Mouse (Mus musculus): ENCODE results near the gene Rag1. TPM values are rescaled to one million over a fixed set of nuclear protein-coding genes. Genes with fewer than 3 reads are reported as not detected.

Rag1 gene
- total RNA-seq (2014; fragmentation: Nextera tagmentation) (not detected in 2 replicates), total RNA-seq (2017) (under 0.01 and 0.22 TPM in 2 replicates), polyA plus RNA-seq (2012) (0.01 TPM in 1 of 2 replicates, not detected in the other)

DNA sequence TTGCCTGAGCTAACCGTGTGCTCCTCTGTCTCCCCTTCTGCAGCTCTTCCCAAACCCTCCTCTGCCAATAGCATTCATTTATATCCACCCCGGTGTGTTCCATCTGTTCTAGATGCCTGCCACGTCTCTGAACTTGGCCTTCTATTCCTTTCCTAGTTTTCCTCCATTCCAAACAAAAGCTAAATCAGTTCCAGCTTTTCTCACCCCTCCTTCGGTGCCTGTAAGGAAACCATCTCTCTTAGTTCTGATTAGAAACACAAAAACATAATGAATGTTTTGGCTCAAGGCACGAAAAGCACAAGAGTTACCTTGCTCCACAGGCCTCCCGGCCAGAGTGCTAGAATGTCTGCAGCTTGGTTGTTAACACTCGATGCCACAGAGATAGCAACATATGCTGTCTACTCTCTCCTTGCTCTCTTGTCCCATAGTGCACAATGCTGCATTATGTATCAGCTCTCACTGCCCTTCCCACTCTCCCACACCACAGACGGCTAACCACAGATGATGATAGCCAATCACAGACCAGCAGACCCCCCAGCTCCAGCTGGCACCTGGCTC lies at the start of gene Rag1, which contains the start of gene B230118H07Rik:
Rag1 (minus strand) TSS at position 388 of the 558 bp plus-strand sequence.
B230118H07Rik (minus strand) TSS at position 419 of the 558 bp plus-strand sequence.
- Histone ChIP-seq H3K4me3 (ENCODE audit: low read depth, low read length) (no peak within 1 kb of the TSS), H3K9me3 (replicated peaks) (no peaks in the 10 kb centered on the region), H3K27me3 (ENCODE audit: insufficient read depth, low read length) (peaks cover 10% of the 10 kb centered on the region), H3K4me1 (ENCODE audit: insufficient read depth, low read depth, low read length) (peaks cover 24% of the 10 kb centered on the region), H3K36me3 (replicated peaks) (no peaks in the 10 kb centered on the region)
- DNase-seq (ENCODE audit: low spot score) = no peak
- TF ChIP-seq POLR2AphosphoS5 (IDR thresholded peaks at IDR 0.05; ENCODE audit: insufficient replicate concordance, low read depth, low read length) = no peak
- no peak for TF ChIP-seq GATA1 (IDR thresholded peaks at IDR 0.05; ENCODE audit: borderline replicate concordance, low read length)
- TF ChIP-seq CTCF (IDR thresholded peaks at IDR 0.05; ENCODE audit: low read depth, low read length) = no peak
- no peak for TF ChIP-seq TAL1 (conservative IDR thresholded peaks at IDR 0.05; ENCODE audit: low read depth, low read length)
- TF ChIP-seq GATA2 (IDR thresholded peaks at IDR 0.05; ENCODE audit: borderline replicate concordance, low read depth, low read length) = no peak
- ATAC-seq (ENCODE audit: extremely low read depth, insufficient number of reproducible peaks, low FRiP score, poor library complexity, severe bottlenecking) = no peak

- H3K9me3 ChIP-seq (replicated peaks) = no peaks in the 10 kb centered on the region
- H3K36me3 ChIP-seq (replicated peaks) = peaks cover 81% of the 10 kb centered on the region
- H3K4me1 ChIP-seq (ENCODE audit: insufficient read depth, low read depth, low read length) = no peaks in the 10 kb centered on the region
- H3K27me3 ChIP-seq (ENCODE audit: insufficient read depth, low read length) = no peaks in the 10 kb centered on the region
- DNase-seq (ENCODE audit: low spot score) (no peak), ATAC-seq (ENCODE audit: extremely low read depth, insufficient number of reproducible peaks, low FRiP score, poor library complexity, severe bottlenecking) (no peak)
- TF ChIP-seq TAL1 (conservative IDR thresholded peaks at IDR 0.05; ENCODE audit: low read depth, low read length) = no peak
- TF ChIP-seq CTCF (IDR thresholded peaks at IDR 0.05; ENCODE audit: low read depth, low read length) = no peak
- no peak for TF ChIP-seq POLR2AphosphoS5 (IDR thresholded peaks at IDR 0.05; ENCODE audit: insufficient replicate concordance, low read depth, low read length)
- no peak for TF ChIP-seq GATA1 (IDR thresholded peaks at IDR 0.05; ENCODE audit: borderline replicate concordance, low read length)
- no peak for TF ChIP-seq GATA2 (IDR thresholded peaks at IDR 0.05; ENCODE audit: borderline replicate concordance, low read depth, low read length)
- no peak overlapping the region for H3K4me3 ChIP-seq (ENCODE audit: low read depth, low read length)
Observed at GRCm38 (mm10) chr2:101695584-101695983, 46.3 kb upstream of the Rag1 start.

GRCm38 (mm10) chr2:101693577-101694215 lies 44.4 kb upstream of the Rag1 start:
- Histone ChIP-seq H3K4me1 (ENCODE audit: insufficient read depth, low read depth, low read length) (no peaks in the 10 kb centered on the region), H3K4me3 (ENCODE audit: low read depth, low read length) (no peak overlapping the region), H3K9me3 (replicated peaks) (no peaks in the 10 kb centered on the region), H3K27me3 (ENCODE audit: insufficient read depth, low read length) (no peaks in the 10 kb centered on the region), H3K36me3 (replicated peaks) (peaks cover 85% of the 10 kb centered on the region)
- ATAC-seq (ENCODE audit: extremely low read depth, insufficient number of reproducible peaks, low FRiP score, poor library complexity, severe bottlenecking) (no peak), DNase-seq (ENCODE audit: low spot score) (no peak)
- TF ChIP-seq CTCF (IDR thresholded peaks at IDR 0.05; ENCODE audit: low read depth, low read length) = no peak
- no peak for TF ChIP-seq TAL1 (conservative IDR thresholded peaks at IDR 0.05; ENCODE audit: low read depth, low read length)
- TF ChIP-seq POLR2AphosphoS5 (IDR thresholded peaks at IDR 0.05; ENCODE audit: insufficient replicate concordance, low read depth, low read length) = no peak
- TF ChIP-seq GATA1 (IDR thresholded peaks at IDR 0.05; ENCODE audit: borderline replicate concordance, low read length) = no peak
- no peak for TF ChIP-seq GATA2 (IDR thresholded peaks at IDR 0.05; ENCODE audit: borderline replicate concordance, low read depth, low read length)

DNA sequence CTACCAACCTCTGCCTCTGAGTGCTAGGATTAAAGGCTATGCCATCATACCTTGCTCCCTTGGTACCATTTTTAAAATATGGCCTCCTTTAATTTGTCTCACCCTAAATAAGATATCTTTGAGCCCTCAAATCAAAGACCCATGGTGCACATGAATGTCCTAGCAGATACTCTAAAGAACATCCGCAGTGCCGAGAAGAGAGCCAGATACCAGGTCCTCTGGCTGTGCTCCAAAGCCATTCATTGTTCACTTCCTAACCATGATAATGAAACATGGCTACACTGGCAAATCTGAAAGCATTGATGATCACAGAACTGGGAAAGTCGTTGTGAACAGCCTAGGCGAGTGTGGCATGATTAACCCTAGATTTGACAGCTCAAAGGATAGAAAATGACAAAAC lies 43.7 kb upstream of the Rag1 start:
- H3K27me3 ChIP-seq (ENCODE audit: insufficient read depth, low read length) = no peaks in the 10 kb centered on the region
- DNase-seq (ENCODE audit: low spot score) (no peak), ATAC-seq (ENCODE audit: extremely low read depth, insufficient number of reproducible peaks, low FRiP score, poor library complexity, severe bottlenecking) (no peak)
- no peaks in the 10 kb centered on the region for H3K9me3 ChIP-seq (replicated peaks)
- no peak for TF ChIP-seq GATA2 (IDR thresholded peaks at IDR 0.05; ENCODE audit: borderline replicate concordance, low read depth, low read length)
- TF ChIP-seq CTCF (IDR thresholded peaks at IDR 0.05; ENCODE audit: low read depth, low read length) = no peak
- no peak for TF ChIP-seq POLR2AphosphoS5 (IDR thresholded peaks at IDR 0.05; ENCODE audit: insufficient replicate concordance, low read depth, low read length)
- TF ChIP-seq TAL1 (conservative IDR thresholded peaks at IDR 0.05; ENCODE audit: low read depth, low read length) = no peak
- no peak for TF ChIP-seq GATA1 (IDR thresholded peaks at IDR 0.05; ENCODE audit: borderline replicate concordance, low read length)
- H3K4me3 ChIP-seq (ENCODE audit: low read depth, low read length) = no peak overlapping the region
- no peaks in the 10 kb centered on the region for H3K4me1 ChIP-seq (ENCODE audit: insufficient read depth, low read depth, low read length)
- H3K36me3 ChIP-seq (replicated peaks) = peaks cover 83% of the 10 kb centered on the region

- TF ChIP-seq POLR2AphosphoS5 (IDR thresholded peaks at IDR 0.05; ENCODE audit: insufficient replicate concordance, low read depth, low read length) = no peak
- no peak for TF ChIP-seq GATA1 (IDR thresholded peaks at IDR 0.05; ENCODE audit: borderline replicate concordance, low read length)
- no peak for TF ChIP-seq CTCF (IDR thresholded peaks at IDR 0.05; ENCODE audit: low read depth, low read length)
- no peak for TF ChIP-seq TAL1 (conservative IDR thresholded peaks at IDR 0.05; ENCODE audit: low read depth, low read length)
- no peak for TF ChIP-seq GATA2 (IDR thresholded peaks at IDR 0.05; ENCODE audit: borderline replicate concordance, low read depth, low read length)
- no peak for ATAC-seq (ENCODE audit: extremely low read depth, insufficient number of reproducible peaks, low FRiP score, poor library complexity, severe bottlenecking)
- H3K9me3 ChIP-seq (replicated peaks) = no peaks in the 10 kb centered on the region
- no peaks in the 10 kb centered on the region for H3K27me3 ChIP-seq (ENCODE audit: insufficient read depth, low read length)
- H3K4me3 ChIP-seq (ENCODE audit: low read depth, low read length) = no peak overlapping the region
- DNase-seq (ENCODE audit: low spot score) = no peak
- no peaks in the 10 kb centered on the region for H3K4me1 ChIP-seq (ENCODE audit: insufficient read depth, low read depth, low read length)
- peaks cover 83% of the 10 kb centered on the region for H3K36me3 ChIP-seq (replicated peaks)
Observed at GRCm38 (mm10) chr2:101690252-101690827, 41.0 kb upstream of the Rag1 start.

GRCm38 (mm10) chr2:101688011-101688410 lies 38.7 kb upstream of the Rag1 start:
- ATAC-seq (ENCODE audit: extremely low read depth, insufficient number of reproducible peaks, low FRiP score, poor library complexity, severe bottlenecking) (no peak), DNase-seq (ENCODE audit: low spot score) (no peak)
- TF ChIP-seq TAL1 (conservative IDR thresholded peaks at IDR 0.05; ENCODE audit: low read depth, low read length) (no peak), GATA1 (IDR thresholded peaks at IDR 0.05; ENCODE audit: borderline replicate concordance, low read length) (no peak), CTCF (IDR thresholded peaks at IDR 0.05; ENCODE audit: low read depth, low read length) (no peak), POLR2AphosphoS5 (IDR thresholded peaks at IDR 0.05; ENCODE audit: insufficient replicate concordance, low read depth, low read length) (no peak), GATA2 (IDR thresholded peaks at IDR 0.05; ENCODE audit: borderline replicate concordance, low read depth, low read length) (no peak)
- Histone ChIP-seq H3K36me3 (replicated peaks) (peaks cover 90% of the 10 kb centered on the region), H3K4me1 (ENCODE audit: insufficient read depth, low read depth, low read length) (no peaks in the 10 kb centered on the region), H3K9me3 (replicated peaks) (no peaks in the 10 kb centered on the region), H3K4me3 (ENCODE audit: low read depth, low read length) (no peak overlapping the region), H3K27me3 (ENCODE audit: insufficient read depth, low read length) (no peaks in the 10 kb centered on the region)

Data from G1E (cell line).